Mouse (Mus musculus): ENCODE data around the gene Fan1. TPM values are rescaled to one million over a fixed set of nuclear protein-coding genes. Genes with fewer than 3 reads are reported as not detected.

The Fan1 gene
- polyA plus RNA-seq, 1 experiment from 2014 or later, result 5.4 TPM

DNA sequence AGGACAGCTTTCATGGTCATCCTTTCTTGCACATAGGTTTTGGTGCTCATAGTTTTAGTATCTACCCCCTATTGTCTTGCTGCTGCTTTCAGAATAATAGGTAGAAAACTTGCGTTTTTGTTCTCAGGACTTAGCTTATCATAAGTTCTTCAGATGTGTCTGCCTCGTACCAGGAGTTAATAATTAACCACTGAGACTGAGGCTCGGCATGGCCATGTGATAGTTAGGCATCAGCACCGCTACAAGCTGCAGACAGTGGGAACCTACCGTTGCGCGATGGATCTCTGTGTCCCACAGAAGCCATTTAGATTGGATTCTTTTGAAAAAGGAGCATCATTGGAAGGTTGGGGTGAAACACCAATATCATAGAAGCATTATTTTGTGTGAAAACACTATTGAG lies 61.1 kb downstream of the Fan1 start:
- no peak overlapping the region for H3K4me3 ChIP-seq (replicated peaks; ENCODE audit: low read length)
- H3K27ac ChIP-seq (ENCODE audit: low read length), result no peak overlapping the region
- H3K4me1 ChIP-seq (ENCODE audit: control insufficient read depth, insufficient read depth, low read length), result no peaks in the 10 kb centered on the region
- no peaks in the 10 kb centered on the region; the same call in 1 of the 2 replicates for H3K36me3 ChIP-seq (ENCODE audit: control insufficient read depth, insufficient read depth, low read length)
- H3K4me2 ChIP-seq (ENCODE audit: low read depth, low read length), result no peak overlapping the region
- H3K27me3 ChIP-seq (ENCODE audit: control insufficient read depth, insufficient read depth, low read length), result no peaks in the 10 kb centered on the region
- WGBS, result 65% methylated on average over 7 of the region's 7 CpGs
- no peak overlapping the region for H3K9ac ChIP-seq (ENCODE audit: low read length)
- no peak for ATAC-seq (ENCODE audit: insufficient read depth, low FRiP score)
- H3K9me3 ChIP-seq (replicated peaks; ENCODE audit: control insufficient read depth, low read length), result no peaks in the 10 kb centered on the region

DNA sequence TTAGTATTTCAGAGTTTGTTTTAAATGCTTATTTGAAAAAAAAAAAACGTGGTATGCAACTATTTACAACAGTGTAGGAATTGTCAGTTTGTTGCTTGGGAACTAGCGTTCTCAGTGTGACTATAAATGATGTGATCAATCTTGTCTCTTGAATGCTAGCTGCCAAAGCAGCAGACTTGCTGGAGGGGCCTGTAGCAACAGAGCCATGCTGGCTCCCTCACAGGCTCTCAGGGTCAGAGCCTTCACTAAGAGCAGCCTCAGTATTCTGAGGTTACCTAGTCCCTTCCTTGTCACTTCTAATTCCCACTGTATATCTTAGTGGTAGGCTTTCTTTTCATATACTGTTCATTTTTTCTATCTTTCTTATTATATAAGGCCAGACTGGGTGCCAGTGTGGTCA lies 63.1 kb downstream of the Fan1 start:
- Histone ChIP-seq H3K36me3 (ENCODE audit: control insufficient read depth, insufficient read depth, low read length) (no peaks in the 10 kb centered on the region; the same call in 1 of the 2 replicates), H3K27ac (ENCODE audit: low read length) (no peak overlapping the region), H3K4me2 (ENCODE audit: low read depth, low read length) (no peak overlapping the region), H3K27me3 (ENCODE audit: control insufficient read depth, insufficient read depth, low read length) (no peaks in the 10 kb centered on the region), H3K4me3 (replicated peaks; ENCODE audit: low read length) (no peak overlapping the region), H3K4me1 (ENCODE audit: control insufficient read depth, insufficient read depth, low read length) (no peaks in the 10 kb centered on the region), H3K9ac (ENCODE audit: low read length) (no peak overlapping the region), H3K9me3 (replicated peaks; ENCODE audit: control insufficient read depth, low read length) (no peaks in the 10 kb centered on the region)
- ATAC-seq (ENCODE audit: insufficient read depth, low FRiP score), result no peak
- 52% methylated on average over 2 of the region's 2 CpGs for WGBS

DNA sequence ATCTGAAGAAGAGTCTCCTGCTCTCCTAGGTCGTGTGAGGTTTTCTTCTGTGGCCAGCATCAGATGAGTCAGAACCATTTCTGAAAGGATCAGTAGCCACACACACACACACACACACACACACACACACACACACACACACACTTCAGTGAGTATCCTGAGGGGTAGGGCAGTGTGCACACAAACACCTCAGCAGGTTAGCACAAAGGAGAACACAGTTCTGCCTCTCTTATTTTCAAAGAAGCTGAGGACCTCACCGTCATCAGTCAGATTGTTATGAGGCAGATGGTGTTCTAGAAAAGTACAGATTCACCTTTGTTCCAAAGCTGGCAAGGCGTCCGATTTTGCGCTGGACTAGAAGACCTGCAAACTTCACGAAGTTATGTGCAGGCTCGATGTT lies 63.7 kb downstream of the Fan1 start:
- H3K4me3 ChIP-seq (replicated peaks; ENCODE audit: low read length), result no peak overlapping the region
- H3K27ac ChIP-seq (ENCODE audit: low read length), result no peak overlapping the region
- no peaks in the 10 kb centered on the region for H3K9me3 ChIP-seq (replicated peaks; ENCODE audit: control insufficient read depth, low read length)
- H3K4me2 ChIP-seq (ENCODE audit: low read depth, low read length), result no peak overlapping the region
- ATAC-seq (ENCODE audit: insufficient read depth, low FRiP score), result no peak
- no peaks in the 10 kb centered on the region for H3K36me3 ChIP-seq (ENCODE audit: control insufficient read depth, insufficient read depth, low read length)
- H3K9ac ChIP-seq (ENCODE audit: low read length), result no peak overlapping the region
- H3K27me3 ChIP-seq (ENCODE audit: control insufficient read depth, insufficient read depth, low read length), result no peaks in the 10 kb centered on the region
- WGBS, result 80% methylated on average over 7 of the region's 7 CpGs
- no peaks in the 10 kb centered on the region for H3K4me1 ChIP-seq (ENCODE audit: control insufficient read depth, insufficient read depth, low read length)

Other genes with a start within 250 kb of the Fan1 start
- gene Trpm1, start 220.3 kb downstream of the Fan1 start, polyA plus RNA-seq (2015; fragmentation: Nextera tagmentation; extraction: Ambion mirVana), result 0.12 and 0.22 TPM in 2 replicates
- gene Mtmr10, start 86.4 kb downstream of the Fan1 start, polyA plus RNA-seq (2015; fragmentation: Nextera tagmentation; extraction: Ambion mirVana), result 12.8 and 13.6 TPM in 2 replicates
- gene Mphosph10, start 18.2 kb upstream of the Fan1 start, polyA plus RNA-seq (2015; fragmentation: Nextera tagmentation; extraction: Ambion mirVana), result 38.0 and 43.9 TPM in 2 replicates
- gene Mcee, start 18.5 kb upstream of the Fan1 start, polyA plus RNA-seq (2015; fragmentation: Nextera tagmentation; extraction: Ambion mirVana), result 84.1 and 93.7 TPM in 2 replicates
- gene Apba2, start 127.6 kb upstream of the Fan1 start, polyA plus RNA-seq (2015; fragmentation: Nextera tagmentation; extraction: Ambion mirVana), result 5.8 and 6.7 TPM in 2 replicates